In genomic region chr6:40024336-40024934, GRCm38 (mm10) we compare ENCODE assay signal across 22 mouse cellular contexts.
A peak's percentile ranks its signal among the peaks of the same experiment; 100 is the strongest.
DNase-seq lines count a peak whose midpoint lies in the region; ATAC-seq and TF ChIP-seq lines count a peak whose summit lies in the region.
"Had no signal": no experiment of that assay in that cellular context is flagged by ENCODE, and none has a peak within 500 bp of the region (broad histone marks: within the 10 kb centered on the region; RNA-seq: fewer than 3 reads in every experiment).

No protein-coding gene starts in this region.

- WGBS in hindbrain, embryonic 12.5 days: 63% methylated on average over 5 of the region's 5 CpGs
- 80% methylated on average over 5 of the region's 5 CpGs for WGBS in hindbrain, embryonic 10.5 days
- WGBS in forebrain, postnatal 0 days: 44% methylated on average over 5 of the region's 5 CpGs
- 47% methylated on average over 5 of the region's 5 CpGs for WGBS in midbrain, embryonic 16.5 days

- H3K9ac ChIP-seq in hindbrain, embryonic 12.5 days: no peak overlapping the region
- H3K9ac ChIP-seq in forebrain, postnatal 0 days: no peak overlapping the region
- H3K9ac ChIP-seq in midbrain, embryonic 16.5 days (ENCODE audit: low read depth, low read length): no peak overlapping the region
- H3K9ac ChIP-seq: embryonic facial prominence, embryonic 12.5 days; limb, embryonic 15.5 days; liver, embryonic 15.5 days had no signal

- peaks cover 20% of the 10 kb centered on the region for H3K4me1 ChIP-seq in hindbrain, embryonic 12.5 days
- peaks cover 21% of the 10 kb centered on the region for H3K4me1 ChIP-seq in hindbrain, embryonic 10.5 days (replicated peaks)
- H3K4me1 ChIP-seq in cortical plate, adult 2 months (ENCODE audit: control insufficient read depth, insufficient read depth, low read length): peaks cover 7% of the 10 kb centered on the region
- peaks cover 6% of the 10 kb centered on the region; the same call in 1 of the 2 replicates for H3K4me1 ChIP-seq in forebrain, postnatal 0 days (ENCODE audit: insufficient read depth)
- H3K4me1 ChIP-seq in midbrain, embryonic 16.5 days (ENCODE audit: control insufficient read depth, insufficient read depth, low read length): peaks cover 15% of the 10 kb centered on the region
- H3K4me1 ChIP-seq: embryonic facial prominence, embryonic 12.5 days; limb, embryonic 15.5 days; liver, embryonic 15.5 days had no signal

- H3K4me3 ChIP-seq in hindbrain, embryonic 12.5 days: no peak overlapping the region
- H3K4me3 ChIP-seq in hindbrain, embryonic 10.5 days: no peak overlapping the region
- H3K4me3 ChIP-seq in cortical plate, adult 2 months (ENCODE audit: insufficient read depth, low read length): no peak overlapping the region
- no peak overlapping the region for H3K4me3 ChIP-seq in forebrain, postnatal 0 days (ENCODE audit: low read depth, low read length)
- no peak overlapping the region for H3K4me3 ChIP-seq in midbrain, embryonic 16.5 days (ENCODE audit: low read depth, low read length)
- H3K4me3 ChIP-seq: embryonic facial prominence, embryonic 12.5 days; erythroblast, embryonic 14.5 days; limb, embryonic 15.5 days; liver, embryonic 15.5 days had no signal

- H3K4me2 ChIP-seq in hindbrain, embryonic 12.5 days (replicated peaks): no peak overlapping the region
- H3K4me2 ChIP-seq in forebrain, postnatal 0 days (ENCODE audit: low read depth): no peak overlapping the region
- no peak overlapping the region for H3K4me2 ChIP-seq in midbrain, embryonic 16.5 days (ENCODE audit: low read length)
- H3K4me2 ChIP-seq: embryonic facial prominence, embryonic 12.5 days; heart, embryonic 11.5 days; limb, embryonic 15.5 days; liver, embryonic 15.5 days had no signal

- TF ChIP-seq CTCF in cortical plate, adult 2 months (IDR thresholded peaks at IDR 0.05; ENCODE audit: extremely low read depth, insufficient read depth, low read length): no peak
- TF ChIP-seq CTCF in forebrain, postnatal 0 days (IDR thresholded peaks at IDR 0.05; ENCODE audit: low read depth): no peak

- H3K27me3 ChIP-seq in hindbrain, embryonic 12.5 days: no peaks in the 10 kb centered on the region
- H3K27me3 ChIP-seq in hindbrain, embryonic 10.5 days (ENCODE audit: insufficient read depth, poor library complexity, severe bottlenecking): no peaks in the 10 kb centered on the region
- no peaks in the 10 kb centered on the region for H3K27me3 ChIP-seq in forebrain, postnatal 0 days (ENCODE audit: insufficient read depth, low read length)
- no peaks in the 10 kb centered on the region for H3K27me3 ChIP-seq in midbrain, embryonic 16.5 days (ENCODE audit: control insufficient read depth, insufficient read depth, low read depth, low read length)
- H3K27me3 ChIP-seq: embryonic facial prominence, embryonic 12.5 days; limb, embryonic 15.5 days; liver, embryonic 15.5 days had no signal

- ATAC-seq in hindbrain, embryonic 12.5 days (ENCODE audit: low FRiP score): peak; percentile 39; the same call in 1 of the 2 replicates
- ATAC-seq in forebrain, postnatal 0 days: peak; percentile 5; the same call in 1 of the 2 replicates
- ATAC-seq in midbrain, embryonic 16.5 days: no peak
- no peak for ATAC-seq in activated CD4-positive, CD25-positive, alpha-beta regulatory T cell, adult 4 months

- no peaks in the 10 kb centered on the region for H3K36me3 ChIP-seq in hindbrain, embryonic 12.5 days
- H3K36me3 ChIP-seq in hindbrain, embryonic 10.5 days: no peaks in the 10 kb centered on the region
- no peaks in the 10 kb centered on the region for H3K36me3 ChIP-seq in forebrain, postnatal 0 days (ENCODE audit: insufficient read depth)
- no peaks in the 10 kb centered on the region for H3K36me3 ChIP-seq in midbrain, embryonic 16.5 days (ENCODE audit: control insufficient read depth, insufficient read depth, low read length)
- H3K36me3 ChIP-seq: embryonic facial prominence, embryonic 12.5 days; G1E; limb, embryonic 15.5 days; liver, embryonic 15.5 days had no signal

- DNase-seq in hindbrain, embryonic 10.5 days (ENCODE audit: low spot score): no peak
- no peak for DNase-seq in forebrain, postnatal 0 days
- DNase-seq in heart, adult 18-20 months: no peak
- DNase-seq in urinary bladder, adult 18-20 months (ENCODE audit: low spot score in 2 of 2): no peak
- DNase-seq: cerebellum, adult 8-10 months; gastrocnemius, postnatal 36 days; heart, postnatal 10 days; kidney, adult 18-20 months; kidney, postnatal 10 days; right cerebral cortex, postnatal 4 days had no signal

- TF ChIP-seq POLR2A in cortical plate, adult 2 months (IDR thresholded peaks at IDR 0.05; ENCODE audit: extremely low read depth, insufficient read depth, low read length): no peak

- H3K27ac ChIP-seq in hindbrain, embryonic 12.5 days: peak overlapping the region; percentile 86
- no peak overlapping the region for H3K27ac ChIP-seq in hindbrain, embryonic 10.5 days
- peak overlapping the region; percentile 84 for H3K27ac ChIP-seq in cortical plate, adult 2 months (ENCODE audit: insufficient read depth, low read length)
- H3K27ac ChIP-seq in forebrain, postnatal 0 days (ENCODE audit: low read depth, low read length): 0 out of 2 replicates have a peak overlapping the region, but pooled peaks have one; percentile 4
- H3K27ac ChIP-seq in midbrain, embryonic 16.5 days (ENCODE audit: low read length): peak overlapping the region; percentile 38
- H3K27ac ChIP-seq: embryonic facial prominence, embryonic 12.5 days; limb, embryonic 15.5 days; liver, embryonic 15.5 days; macrophage; stomach, postnatal 0 days had no signal

- no peaks in the 10 kb centered on the region for H3K9me3 ChIP-seq in hindbrain, embryonic 12.5 days (replicated peaks)
- H3K9me3 ChIP-seq in hindbrain, embryonic 10.5 days: no peaks in the 10 kb centered on the region
- H3K9me3 ChIP-seq in forebrain, postnatal 0 days (ENCODE audit: low read length): no peaks in the 10 kb centered on the region
- no peaks in the 10 kb centered on the region for H3K9me3 ChIP-seq in midbrain, embryonic 16.5 days (replicated peaks; ENCODE audit: control insufficient read depth, low read length, poor library complexity, severe bottlenecking)
- H3K9me3 ChIP-seq: embryonic facial prominence, embryonic 12.5 days; G1E; limb, embryonic 15.5 days; liver, embryonic 15.5 days had no signal

Comparison
In these comparisons a context has a peak if more than half of its experiments do, and no peak if none do; other contexts are left out.
1. ATAC-seq: peak in hindbrain, embryonic 12.5 days (single experiment) and forebrain, postnatal 0 days (single experiment); none in midbrain, embryonic 16.5 days (single experiment) and activated CD4-positive, CD25-positive, alpha-beta regulatory T cell, adult 4 months (single experiment).